Mouse (Mus musculus): ENCODE data around the gene Irf2.

The Irf2 gene

GRCm38 (mm10) chr8:46842676-46843181, 103.2 kb downstream of the Irf2 start:
- no peak for DNase-seq (ENCODE audit: low spot score in 2 of 2)

- no peak for DNase-seq (ENCODE audit: low spot score in 2 of 2)
Observed at GRCm38 (mm10) chr8:46843855-46844254, 104.3 kb downstream of the Irf2 start.

GRCm38 (mm10) chr8:46844371-46844973, 104.9 kb downstream of the Irf2 start:
- DNase-seq (ENCODE audit: low spot score in 2 of 2), result no peak

GRCm38 (mm10) chr8:46844974-46845774, 105.6 kb downstream of the Irf2 start:
- DNase-seq (ENCODE audit: low spot score in 2 of 2), result no peak

- no peak for DNase-seq (ENCODE audit: low spot score in 2 of 2)
Observed at GRCm38 (mm10) chr8:46845891-46846290, 106.4 kb downstream of the Irf2 start.

GRCm38 (mm10) chr8:46846893-46847292, 107.4 kb downstream of the Irf2 start:
- DNase-seq (ENCODE audit: low spot score in 2 of 2), result no peak

GRCm38 (mm10) chr8:46848011-46848641, 108.6 kb downstream of the Irf2 start:
- DNase-seq (ENCODE audit: low spot score in 2 of 2), result no peak

- DNase-seq (ENCODE audit: low spot score in 2 of 2), result no peak
Observed at GRCm38 (mm10) chr8:46848931-46849330, 109.4 kb downstream of the Irf2 start.

GRCm38 (mm10) chr8:46849458-46849857, 109.9 kb downstream of the Irf2 start:
- no peak for DNase-seq (ENCODE audit: low spot score in 2 of 2)

- DNase-seq (ENCODE audit: low spot score in 2 of 2), result no peak
Observed at GRCm38 (mm10) chr8:46850258-46850897, 110.8 kb downstream of the Irf2 start.

- no peak for DNase-seq (ENCODE audit: low spot score in 2 of 2)
Observed at GRCm38 (mm10) chr8:46851560-46851959, 112.0 kb downstream of the Irf2 start.

- DNase-seq (ENCODE audit: low spot score in 2 of 2), result no peak
Observed at GRCm38 (mm10) chr8:46852377-46852776, 112.8 kb downstream of the Irf2 start.

- DNase-seq (ENCODE audit: low spot score in 2 of 2), result no peak
Observed at GRCm38 (mm10) chr8:46859164-46859846, 119.8 kb downstream of the Irf2 start.

- no peak for DNase-seq (ENCODE audit: low spot score in 2 of 2)
Observed at GRCm38 (mm10) chr8:46859847-46860167, 120.3 kb downstream of the Irf2 start.

- no peak for DNase-seq (ENCODE audit: low spot score in 2 of 2)
Observed at GRCm38 (mm10) chr8:46862508-46862907, 123.0 kb downstream of the Irf2 start.

GRCm38 (mm10) chr8:46865428-46865827, 125.9 kb downstream of the Irf2 start:
- no peak for DNase-seq (ENCODE audit: low spot score in 2 of 2)

GRCm38 (mm10) chr8:46867440-46867839, 127.9 kb downstream of the Irf2 start:
- DNase-seq (ENCODE audit: low spot score in 2 of 2), result no peak

- no peak for DNase-seq (ENCODE audit: low spot score in 2 of 2)
Observed at GRCm38 (mm10) chr8:46868346-46869065, 129.0 kb downstream of the Irf2 start.

- DNase-seq (ENCODE audit: low spot score in 2 of 2), result no peak
Observed at GRCm38 (mm10) chr8:46869521-46869925, 130.0 kb downstream of the Irf2 start.

GRCm38 (mm10) chr8:46871086-46871485, 131.6 kb downstream of the Irf2 start:
- DNase-seq (ENCODE audit: low spot score in 2 of 2), result no peak

Data from right cerebral cortex, postnatal 36 days (tissue).